8 mouse cellular contexts compared by ENCODE assay signal in genomic region chr2:147084366-147085071, GRCm38 (mm10). TPM values are rescaled to one million over a fixed set of nuclear protein-coding genes. Genes with fewer than 3 reads are reported as not detected.
A peak's percentile ranks its signal among the peaks of the same experiment; 100 is the strongest.
DNase-seq lines count a peak whose midpoint lies in the region; ATAC-seq and TF ChIP-seq lines count a peak whose summit lies in the region.

No protein-coding gene starts in this region.

- no peak overlapping the region for H3K27ac ChIP-seq in kidney, embryonic 14.5 days (ENCODE audit: low read depth, low read length)
- H3K27ac ChIP-seq in forebrain, embryonic 12.5 days = peak overlapping the region; percentile 53
- no peak overlapping the region for H3K27ac ChIP-seq in intestine, embryonic 15.5 days
- peak overlapping the region; percentile 70 for H3K27ac ChIP-seq in midbrain, embryonic 13.5 days
- H3K27ac ChIP-seq in layer of hippocampus, adult 2 months = no peak overlapping the region

- no peak for TF ChIP-seq CTCF in layer of hippocampus, adult 2 months (conservative IDR thresholded peaks at IDR 0.05)

- no peaks in the 10 kb centered on the region for H3K36me3 ChIP-seq in kidney, embryonic 14.5 days (ENCODE audit: control insufficient read depth, insufficient read depth, low read length)
- no peaks in the 10 kb centered on the region for H3K36me3 ChIP-seq in forebrain, embryonic 12.5 days (replicated peaks)
- no peaks in the 10 kb centered on the region for H3K36me3 ChIP-seq in intestine, embryonic 15.5 days
- no peaks in the 10 kb centered on the region for H3K36me3 ChIP-seq in midbrain, embryonic 13.5 days

- H3K4me2 ChIP-seq in kidney, embryonic 14.5 days (replicated peaks; ENCODE audit: low read depth, low read length) = peak overlapping the region; percentile 49
- H3K4me2 ChIP-seq in forebrain, embryonic 12.5 days = peak overlapping the region; percentile 50
- H3K4me2 ChIP-seq in intestine, embryonic 15.5 days (replicated peaks) = peak overlapping the region; percentile 80
- H3K4me2 ChIP-seq in midbrain, embryonic 13.5 days (replicated peaks) = peak overlapping the region; percentile 50

- 0 out of 2 replicates have a peak, but pooled peaks cover 7% of the 10 kb centered on the region for H3K4me1 ChIP-seq in kidney, embryonic 14.5 days (ENCODE audit: control insufficient read depth, insufficient read depth, low read length)
- H3K4me1 ChIP-seq in forebrain, embryonic 12.5 days = peaks cover 19% of the 10 kb centered on the region
- H3K4me1 ChIP-seq in intestine, embryonic 15.5 days (replicated peaks) = peaks cover 19% of the 10 kb centered on the region
- H3K4me1 ChIP-seq in midbrain, embryonic 13.5 days (replicated peaks) = peaks cover 16% of the 10 kb centered on the region

- H3K27me3 ChIP-seq in kidney, embryonic 14.5 days (ENCODE audit: control insufficient read depth, insufficient read depth, low read length) = peaks cover 72% of the 10 kb centered on the region
- peaks cover 64% of the 10 kb centered on the region for H3K27me3 ChIP-seq in forebrain, embryonic 12.5 days
- peaks cover 47% of the 10 kb centered on the region for H3K27me3 ChIP-seq in intestine, embryonic 15.5 days (replicated peaks)
- peaks cover 83% of the 10 kb centered on the region for H3K27me3 ChIP-seq in midbrain, embryonic 13.5 days

- peak overlapping the region; percentile 30 for H3K4me3 ChIP-seq in kidney, embryonic 14.5 days (ENCODE audit: low read length)
- H3K4me3 ChIP-seq in forebrain, embryonic 12.5 days (replicated peaks) = peak overlapping the region; percentile 37
- peak overlapping the region; percentile 43 for H3K4me3 ChIP-seq in intestine, embryonic 15.5 days (replicated peaks)
- peak overlapping the region; percentile 40 for H3K4me3 ChIP-seq in midbrain, embryonic 13.5 days (replicated peaks)
- no peak overlapping the region for H3K4me3 ChIP-seq in layer of hippocampus, adult 2 months

- no peak overlapping the region for H3K9ac ChIP-seq in kidney, embryonic 14.5 days (ENCODE audit: low read depth, low read length)
- peak overlapping the region; percentile 33; the same call in 1 of the 2 replicates for H3K9ac ChIP-seq in forebrain, embryonic 12.5 days
- no peak overlapping the region for H3K9ac ChIP-seq in intestine, embryonic 15.5 days
- H3K9ac ChIP-seq in midbrain, embryonic 13.5 days (replicated peaks) = peak overlapping the region; percentile 62

- peak; percentile 30; the same call in 1 of the 2 replicates for ATAC-seq in kidney, embryonic 14.5 days (ENCODE audit: low FRiP score, low TSS enrichment)
- ATAC-seq in forebrain, embryonic 12.5 days (ENCODE audit: low FRiP score) = peak; percentile 28
- peak; percentile 50 for ATAC-seq in intestine, embryonic 15.5 days
- ATAC-seq in midbrain, embryonic 13.5 days = peak; percentile 77

- 1% methylated on average over 102 of the region's 106 CpGs for WGBS in kidney, embryonic 14.5 days
- under 1% methylated on average over 106 of the region's 106 CpGs for WGBS in forebrain, embryonic 12.5 days
- under 1% methylated on average over 106 of the region's 106 CpGs for WGBS in intestine, embryonic 15.5 days
- WGBS in midbrain, embryonic 13.5 days = under 1% methylated on average over 96 of the region's 106 CpGs

- DNase-seq in kidney, adult 9 months = no peak
- peak; percentile 42 for DNase-seq in ZHBTc4 (ENCODE audit: low read depth, low spot score)
- DNase-seq in ovary, adult 18-20 months (ENCODE audit: low spot score) = no peak
- DNase-seq in layer of hippocampus, adult 2 months (ENCODE audit: low spot score in 2 of 2) = no peak

- no peaks in the 10 kb centered on the region for H3K9me3 ChIP-seq in kidney, embryonic 14.5 days (ENCODE audit: control insufficient read depth, low read length)
- no peaks in the 10 kb centered on the region for H3K9me3 ChIP-seq in forebrain, embryonic 12.5 days
- H3K9me3 ChIP-seq in intestine, embryonic 15.5 days = no peaks in the 10 kb centered on the region
- no peaks in the 10 kb centered on the region for H3K9me3 ChIP-seq in midbrain, embryonic 13.5 days

RNA-seq across cellular contexts. Expression of gene Nkx2-4, which starts 0.7 kb away (rescaled TPM):
- polyA plus RNA-seq in kidney, embryonic 14.5 days (2014; fragmentation: Nextera tagmentation; extraction: Ambion mirVana) = not detected in 2 replicates
- polyA plus RNA-seq in forebrain, embryonic 12.5 days (2016; fragmentation: Nextera tagmentation; extraction: Ambion mirVana) = 1.1 and 2.8 TPM in 2 replicates
- not detected in 2 replicates for polyA plus RNA-seq in intestine, embryonic 15.5 days (2015; fragmentation: Nextera tagmentation; extraction: Ambion mirVana)
- polyA plus RNA-seq in midbrain, embryonic 13.5 days (2015; fragmentation: Nextera tagmentation; extraction: Ambion mirVana) = 0.77 and 1.7 TPM in 2 replicates
- total RNA-seq in layer of hippocampus, adult 2 months (2021) = not detected

Comparison
In these comparisons a context has a peak if more than half of its experiments do, and no peak if none do; other contexts are left out.
1. H3K27ac ChIP-seq: peak in forebrain, embryonic 12.5 days (single experiment) and midbrain, embryonic 13.5 days (single experiment); none in kidney, embryonic 14.5 days (single experiment), intestine, embryonic 15.5 days (single experiment) and layer of hippocampus, adult 2 months (single experiment).
2. H3K9ac ChIP-seq: peak in forebrain, embryonic 12.5 days (single experiment) and midbrain, embryonic 13.5 days (single experiment); none in kidney, embryonic 14.5 days (single experiment) and intestine, embryonic 15.5 days (single experiment).
3. Peak in every context shown above with its lines, with median percentiles within 50 percentile points of each other: ATAC-seq and H3K4me2 ChIP-seq.